Mouse (Mus musculus) spleen, adult 2 months (tissue): ENCODE results near the gene Acsm4. TPM values are rescaled to one million over a fixed set of nuclear protein-coding genes. Genes with fewer than 3 reads are reported as not detected.
"Not testable (repeated sequence)": the region's sequence is repeated elsewhere in the genome, so short reads cannot be mapped to it uniquely, and the experiment has no call there.

Experiments used
- DNase-seq, 2 experiments: peaks; one replicate each; pipeline versions ENCODE4 v3.0.0 to v3.0.0-alpha.2; 2012 to 2021; ENCODE audit warnings: low spot score in 2 of 2, low read depth in 1 of 2
- H3K27ac ChIP-seq: fragments of 200-500 bp; 2 replicates; pipeline ENCODE4 v1.5.1; 2012; ENCODE audit warnings: low read length, inconsistent platforms; ENCODE audit not compliant: insufficient read depth
- H3K27me3 ChIP-seq: fragments of 200-500 bp; 2 replicates; pipeline ENCODE4 v1.6.1; 2012; ENCODE audit warnings: mild to moderate bottlenecking, moderate library complexity, low read length, inconsistent platforms; ENCODE audit not compliant: control insufficient read depth, insufficient read depth
- H3K36me3 ChIP-seq: fragments of 200-500 bp; 2 replicates; pipeline ENCODE4 v1.6.1; 2012; ENCODE audit warnings: mild to moderate bottlenecking, low read length, inconsistent platforms; ENCODE audit not compliant: control insufficient read depth, insufficient read depth
- H3K4me1 ChIP-seq: fragments of 200-500 bp; 2 replicates; pipeline ENCODE4 v1.6.1; 2011; ENCODE audit warnings: inconsistent platforms; ENCODE audit not compliant: control insufficient read depth, insufficient read depth, insufficient read length
- H3K4me3 ChIP-seq: fragments of 200-500 bp; 2 replicates; pipeline ENCODE4 v1.5.1; 2011; ENCODE audit warnings: mild to moderate bottlenecking, inconsistent platforms; ENCODE audit not compliant: insufficient read depth, insufficient read length; ENCODE audit errors: extremely low read depth
- CTCF ChIP-seq: fragments of 200-500 bp; IDR thresholded peaks from 2 replicates; pipeline ENCODE4 v1.5.1; 2011; ENCODE audit warnings: mild to moderate bottlenecking, inconsistent platforms; ENCODE audit not compliant: insufficient read depth, insufficient read length, insufficient replicate concordance; ENCODE audit errors: extremely low read depth
- POLR2A ChIP-seq: fragments of 200-500 bp; IDR thresholded peaks from 2 replicates; pipeline ENCODE4 v1.6.1; 2011; ENCODE audit warnings: low read depth, low read length, inconsistent platforms
- WGBS: fragments of 180-500 bp; shearing (Covaris S2); methylation state at CpG from one replicate; pipeline ENCODE4 v1.1.7; 2018; 5-methylcytosine and 5-hydroxymethylcytosine counted together
- polyA plus RNA-seq: library from polyadenylated mRNA; depleted of rRNA; stranded (reverse); fragments of >200 nt; gene quantifications from 2 replicates; pipeline ENCODE4 v1.2.3, GENCODE M21; 2012

Gene Acsm4
- polyA plus RNA-seq, 1 experiment, result not detected

DNA sequence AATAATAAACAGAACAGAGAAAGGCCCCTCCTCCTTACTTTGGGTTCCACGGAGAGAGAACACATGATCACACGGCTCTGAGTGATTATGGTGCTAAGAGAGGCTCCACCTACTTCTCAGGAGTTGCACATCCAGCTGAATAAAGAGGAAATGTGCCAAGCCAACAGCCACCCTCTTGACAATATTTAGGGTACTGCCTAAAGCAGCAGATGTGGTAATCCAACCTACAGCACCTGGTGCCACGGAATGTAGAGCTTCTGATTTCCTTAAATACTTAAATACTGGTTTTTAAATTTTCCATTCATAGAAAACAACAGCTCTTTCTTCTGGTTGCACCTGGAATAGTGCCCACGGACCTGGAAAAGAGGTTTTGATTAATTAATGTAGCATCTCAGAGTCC lies 7.1 kb upstream of the Acsm4 start:
- Histone ChIP-seq H3K4me3 (no peak overlapping the region), H3K4me1 (no peaks in the 10 kb centered on the region), H3K36me3 (no peaks in the 10 kb centered on the region), H3K27me3 (no peaks in the 10 kb centered on the region), H3K27ac (no peak overlapping the region)
- TF ChIP-seq POLR2A (no peak), CTCF (no peak)
- DNase-seq, result no peak
- 51% methylated on average over 4 of the region's 4 CpGs for WGBS

DNA sequence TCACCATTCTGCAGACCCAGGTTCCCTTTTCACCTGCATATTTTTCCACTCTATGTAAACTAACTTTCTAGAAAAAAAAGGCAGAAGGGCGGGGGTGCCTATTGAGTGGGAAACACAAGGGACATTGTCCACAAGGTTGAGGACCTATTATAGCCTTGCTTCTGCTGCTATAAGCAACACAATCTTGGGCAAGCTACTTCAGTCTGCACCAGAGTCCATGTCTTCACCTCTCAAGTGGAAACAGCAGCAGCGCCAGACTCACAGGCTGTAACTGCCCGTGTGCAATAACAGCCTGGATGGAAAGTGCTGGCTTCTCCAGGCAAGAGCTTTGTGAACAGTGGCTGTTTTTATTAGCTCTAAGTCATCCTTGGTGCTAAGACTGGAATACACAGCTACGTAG lies 2.5 kb downstream of the Acsm4 start:
- Histone ChIP-seq H3K27ac (no peak overlapping the region), H3K36me3 (no peaks in the 10 kb centered on the region), H3K27me3 (no peaks in the 10 kb centered on the region), H3K4me1 (no peaks in the 10 kb centered on the region), H3K4me3 (no peak overlapping the region)
- TF ChIP-seq CTCF, result no peak
- TF ChIP-seq POLR2A, result no peak
- 77% methylated on average over 4 of the region's 4 CpGs for WGBS
- no peak for DNase-seq

DNA sequence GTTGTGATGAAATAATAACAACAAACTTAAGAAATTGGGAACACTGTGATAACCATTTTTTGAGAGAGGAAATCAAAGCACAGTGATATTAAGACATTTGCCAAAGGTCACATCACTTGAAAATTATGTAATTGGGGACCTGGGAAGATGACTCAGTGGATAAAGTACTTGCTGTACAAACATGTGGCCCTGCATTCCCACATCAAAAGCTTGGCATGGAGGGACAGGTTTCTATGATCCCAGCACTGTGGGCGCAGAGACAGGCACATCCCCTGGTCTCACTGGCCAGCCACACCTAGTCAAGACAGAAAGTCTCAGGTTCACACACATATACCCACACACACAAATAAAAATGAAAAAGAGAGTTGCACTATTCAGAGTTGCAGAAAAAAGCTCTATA lies 5.1 kb downstream of the Acsm4 start:
- 74% methylated on average over 1 of the region's 1 CpGs for WGBS
- H3K36me3 ChIP-seq, result no peaks in the 10 kb centered on the region
- TF ChIP-seq POLR2A (no peak), CTCF (no peak)
- no peak overlapping the region for H3K4me3 ChIP-seq
- no peaks in the 10 kb centered on the region for H3K27me3 ChIP-seq
- no peaks in the 10 kb centered on the region for H3K4me1 ChIP-seq
- DNase-seq, result no peak
- H3K27ac ChIP-seq, result no peak overlapping the region

DNA sequence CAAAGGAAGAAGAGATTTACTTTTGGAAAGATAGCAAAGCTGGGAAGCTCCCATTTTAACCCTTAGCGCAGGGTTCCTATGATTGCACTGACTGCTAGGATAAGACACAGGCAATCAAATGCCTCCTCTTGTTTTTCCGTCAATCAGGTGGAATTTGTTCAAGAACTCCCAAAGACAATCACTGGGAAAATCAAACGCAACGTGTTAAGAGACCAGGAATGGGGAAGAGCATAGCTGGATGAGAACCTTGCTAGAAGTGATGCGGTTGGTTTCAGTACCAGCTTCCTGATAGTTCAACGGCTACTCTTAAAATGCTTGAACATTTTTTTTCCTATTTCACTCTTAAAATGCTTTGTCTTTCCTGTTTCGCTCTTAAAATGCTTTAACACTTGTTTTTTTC lies 24.3 kb downstream of the Acsm4 start:
- WGBS, result 92% methylated on average over 7 of the region's 7 CpGs
- no peak for DNase-seq
- Histone ChIP-seq H3K36me3 (peaks cover 17% of the 10 kb centered on the region), H3K4me3 (no peak overlapping the region), H3K27me3 (no peaks in the 10 kb centered on the region), H3K4me1 (no peaks in the 10 kb centered on the region), H3K27ac (no peak overlapping the region)
- no peak for TF ChIP-seq POLR2A
- no peak for TF ChIP-seq CTCF

DNA sequence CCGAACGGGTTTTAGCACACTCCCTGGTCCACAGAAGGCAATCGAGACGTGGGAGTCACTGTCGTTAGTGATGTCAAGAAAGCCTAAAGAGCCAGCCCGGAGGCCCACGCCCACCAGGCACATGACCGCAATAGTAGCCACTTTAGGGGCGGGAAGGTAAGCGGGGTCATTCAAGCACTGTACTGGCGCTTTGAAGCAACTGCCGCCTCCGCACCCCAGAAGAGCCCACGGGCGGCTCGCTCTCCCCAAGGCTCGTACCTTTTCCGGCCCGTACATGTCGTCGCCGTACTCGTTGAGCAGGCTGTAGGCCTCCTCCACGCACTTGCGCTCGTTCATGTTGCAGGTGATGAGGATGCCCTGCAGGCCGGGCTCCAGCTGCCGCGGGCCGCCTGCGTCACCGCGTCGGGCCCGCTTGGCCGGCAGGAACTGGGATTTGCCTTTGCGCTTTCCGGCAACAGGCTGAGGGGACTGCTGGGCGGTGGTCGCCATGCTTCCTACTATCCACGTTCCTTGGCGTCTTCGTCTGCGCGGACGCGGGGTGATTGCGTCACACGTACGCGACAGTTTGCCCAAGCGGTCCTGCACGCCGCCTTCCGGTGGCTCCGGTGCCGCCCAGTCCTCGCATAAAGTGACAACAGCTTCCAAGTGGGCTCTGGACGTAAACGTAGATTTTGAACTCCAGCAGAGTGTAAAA lies 30.6 kb downstream of the Acsm4 start, which contains the start of gene Thumpd1:
Gene Thumpd1 (minus strand): TSS at position 546 of the 694 bp plus-strand sequence.
- H3K36me3 ChIP-seq, result peaks cover 17% of the 10 kb centered on the region
- under 1% methylated on average over 60 of the region's 60 CpGs for WGBS
- no peak for TF ChIP-seq POLR2A
- TF ChIP-seq CTCF, result peak; percentile 31; the same call in 1 of the 2 replicates
- H3K27me3 ChIP-seq, result no peaks in the 10 kb centered on the region
- H3K27ac ChIP-seq, result peak within 1 kb of the TSS; percentile 10
- H3K4me1 ChIP-seq, result no peaks in the 10 kb centered on the region; the same call in 1 of the 2 replicates
- peak; percentile 78 to 88 for DNase-seq
- H3K4me3 ChIP-seq, result peak within 1 kb of the TSS; percentile 72

DNA sequence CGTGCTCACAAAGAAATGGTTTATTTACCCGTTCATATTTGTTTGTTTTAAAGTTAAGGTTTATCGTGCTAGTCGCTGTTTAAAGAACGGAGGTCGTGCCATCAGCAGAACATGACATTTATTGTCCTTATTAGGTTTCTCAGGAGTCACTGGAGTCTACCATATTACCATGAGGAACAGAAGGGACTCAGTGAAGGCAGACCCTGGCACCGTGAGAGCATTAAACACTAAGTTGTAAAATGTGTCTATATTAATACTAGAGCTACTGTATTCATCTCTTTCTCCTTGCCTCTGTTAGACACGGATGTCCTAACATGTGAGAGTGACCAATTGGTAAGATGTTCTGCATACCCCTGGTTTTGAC lies 31.1 kb downstream of the Acsm4 start:
- peaks cover 17% of the 10 kb centered on the region for H3K36me3 ChIP-seq
- TF ChIP-seq POLR2A, result no peak
- no peak for TF ChIP-seq CTCF
- H3K27ac ChIP-seq, result no peak overlapping the region; the same call in 1 of the 2 replicates
- 14% methylated on average over 8 of the region's 8 CpGs for WGBS
- peak overlapping the region; percentile 72 for H3K4me3 ChIP-seq
- DNase-seq, result no peak
- H3K4me1 ChIP-seq, result no peaks in the 10 kb centered on the region; the same call in 1 of the 2 replicates
- no peaks in the 10 kb centered on the region for H3K27me3 ChIP-seq

DNA sequence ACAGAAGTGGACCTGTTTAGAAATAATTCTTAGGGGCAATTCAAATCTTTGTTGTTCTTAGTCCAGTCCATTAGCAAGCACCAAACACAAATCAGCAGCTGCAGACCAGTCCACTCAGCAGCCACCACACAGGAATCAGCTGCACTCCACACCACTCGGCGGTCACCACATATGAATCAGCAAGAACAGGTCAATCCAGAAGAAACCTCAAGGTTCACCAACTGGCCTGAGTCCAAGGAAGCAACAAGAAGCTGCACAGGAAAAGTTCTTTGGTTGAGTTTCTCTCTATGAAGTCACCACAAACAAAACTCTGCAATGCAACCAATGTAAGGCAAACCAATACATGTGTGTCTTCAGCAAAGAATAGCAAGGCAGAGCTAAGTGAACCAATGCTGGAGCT lies 37.8 kb downstream of the Acsm4 start:
- H3K36me3 ChIP-seq, result no peaks in the 10 kb centered on the region
- no peak for DNase-seq
- no peaks in the 10 kb centered on the region for H3K27me3 ChIP-seq
- no peak for TF ChIP-seq CTCF
- no peak for TF ChIP-seq POLR2A
- WGBS, result 64% methylated on average over 2 of the region's 2 CpGs
- H3K4me1 ChIP-seq, result no peaks in the 10 kb centered on the region
- H3K27ac ChIP-seq, result no peak overlapping the region
- H3K4me3 ChIP-seq, result no peak overlapping the region

DNA sequence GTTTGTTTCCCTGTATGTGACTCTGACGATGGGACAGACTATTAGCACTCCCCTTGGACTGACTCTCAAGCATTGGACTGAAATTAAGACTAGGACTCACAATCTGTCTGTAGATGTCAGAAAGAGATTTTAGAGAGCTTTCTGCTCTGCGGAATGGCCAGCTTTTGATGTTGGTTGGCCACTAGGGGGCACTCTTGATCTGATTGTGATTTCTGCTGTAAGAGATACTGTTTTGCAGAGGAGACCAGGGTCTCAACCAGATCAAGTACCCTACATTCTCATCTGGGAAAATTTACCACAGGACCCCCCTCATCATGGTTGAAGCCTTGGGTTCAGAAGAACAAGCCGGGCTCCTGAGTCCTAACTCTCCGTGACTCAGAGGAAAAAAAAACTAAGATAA lies 41.4 kb downstream of the Acsm4 start:
- H3K36me3 ChIP-seq, DNase-seq, H3K4me3 ChIP-seq, H3K27ac ChIP-seq, H3K4me1 ChIP-seq, H3K27me3 ChIP-seq: not testable (repeated sequence)
- WGBS, result 86% methylated on average over 4 of the region's 4 CpGs
